Mouse (Mus musculus) spleen, postnatal 14 days (tissue): ENCODE data around the gene Npr3.
"Not testable (repeated sequence)": the region's sequence is repeated elsewhere in the genome, so short reads cannot be mapped to it uniquely, and the experiment has no call there.

Source experiments
- DNase-seq, 2 experiments: peaks; one replicate each; pipeline ENCODE4 v3.0.0; 2021 to 2022; ENCODE audit warnings: low spot score in 2 of 2

The Npr3 gene

DNA sequence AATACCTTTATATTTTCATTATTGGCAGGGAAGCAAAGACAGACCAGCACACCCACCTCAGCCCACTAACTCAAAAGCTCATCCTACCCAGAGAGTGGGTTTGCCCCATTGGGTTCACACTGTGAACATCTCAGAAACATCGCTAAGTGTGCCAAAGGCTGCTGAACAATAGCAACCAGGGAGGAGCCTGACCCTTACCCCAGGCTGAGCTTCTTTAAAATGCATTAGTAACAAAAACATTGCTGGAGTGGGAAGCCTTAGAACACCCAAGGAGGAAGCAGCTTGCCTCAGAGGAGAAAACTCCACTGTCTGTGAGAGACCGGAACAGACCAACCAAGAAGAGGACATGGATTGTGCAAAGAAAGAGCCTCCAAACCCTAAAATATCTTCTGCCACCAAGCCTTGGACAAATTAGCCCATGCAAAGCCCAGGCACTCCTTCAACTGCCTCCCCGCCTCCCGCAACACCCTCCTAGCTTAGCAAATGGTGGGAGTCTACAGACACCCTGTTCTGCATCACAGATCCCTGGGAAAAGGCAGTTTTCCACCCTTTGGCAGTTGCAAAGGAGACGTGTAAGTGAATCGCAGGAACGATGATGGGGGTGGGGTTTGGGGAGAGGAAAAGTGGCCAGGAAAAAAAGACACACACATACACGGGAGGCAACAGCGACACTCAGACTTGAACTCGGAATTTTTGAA, 24.4 kb downstream of the Npr3 start:
- DNase-seq = no peak

DNA sequence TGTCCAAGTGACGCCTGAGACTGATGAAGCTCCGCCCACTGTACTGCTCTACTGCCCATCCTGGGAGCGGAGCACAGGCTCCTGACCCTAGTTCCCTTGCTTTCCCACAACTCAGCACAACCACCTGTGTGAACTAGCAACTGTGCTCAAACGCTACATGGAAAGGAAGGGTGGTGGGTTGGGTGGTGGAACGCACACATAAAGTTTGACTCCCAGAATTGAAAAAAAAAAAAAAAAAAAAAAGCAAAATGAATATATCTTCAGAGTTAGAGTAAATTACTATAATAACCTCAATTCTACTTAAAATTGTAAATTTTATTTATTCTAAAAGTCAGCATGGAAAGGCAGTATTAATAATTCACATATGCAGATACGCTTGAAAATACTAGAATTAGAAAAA, 25.3 kb downstream of the Npr3 start:
- DNase-seq = no peak

DNA sequence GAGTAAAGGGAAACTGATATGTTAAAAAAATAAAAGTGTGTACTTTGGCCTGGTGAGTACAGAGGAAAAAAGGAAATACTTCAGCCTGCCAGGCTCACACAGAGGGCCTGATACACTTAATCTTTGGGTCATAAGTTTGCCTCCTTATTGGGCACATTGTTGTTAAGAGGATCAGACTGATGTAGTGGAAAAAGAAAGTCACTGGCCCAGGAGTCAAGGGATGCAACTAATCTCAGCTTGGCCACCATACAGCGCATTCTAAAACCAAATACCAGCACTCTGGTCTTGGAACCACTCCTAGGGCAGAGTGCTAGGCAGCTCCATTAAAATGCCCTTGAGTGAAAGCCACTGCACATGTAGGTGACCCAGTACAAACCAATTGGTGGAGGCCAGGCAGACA, 28.8 kb downstream of the Npr3 start:
- no peak for DNase-seq

DNA sequence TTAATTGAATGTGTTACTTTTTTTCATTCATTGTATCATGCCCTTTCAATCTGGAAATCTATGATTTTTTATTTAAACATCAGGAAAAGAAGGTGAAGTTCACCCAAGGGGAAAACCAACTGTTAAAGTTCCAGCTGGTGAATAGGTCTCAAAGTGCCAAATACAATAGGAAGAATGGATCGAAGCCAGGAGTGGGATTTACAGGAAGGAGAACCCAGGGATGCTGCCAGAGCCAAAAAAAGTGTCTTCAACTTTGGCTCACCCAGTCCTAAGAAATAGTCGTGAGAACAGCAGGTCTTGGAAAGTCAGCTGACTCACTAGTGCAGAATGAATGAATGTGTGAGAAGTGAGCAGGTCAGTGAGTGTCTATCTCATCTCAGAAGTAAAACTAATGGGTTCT, 29.8 kb downstream of the Npr3 start:
- DNase-seq = no peak

DNA sequence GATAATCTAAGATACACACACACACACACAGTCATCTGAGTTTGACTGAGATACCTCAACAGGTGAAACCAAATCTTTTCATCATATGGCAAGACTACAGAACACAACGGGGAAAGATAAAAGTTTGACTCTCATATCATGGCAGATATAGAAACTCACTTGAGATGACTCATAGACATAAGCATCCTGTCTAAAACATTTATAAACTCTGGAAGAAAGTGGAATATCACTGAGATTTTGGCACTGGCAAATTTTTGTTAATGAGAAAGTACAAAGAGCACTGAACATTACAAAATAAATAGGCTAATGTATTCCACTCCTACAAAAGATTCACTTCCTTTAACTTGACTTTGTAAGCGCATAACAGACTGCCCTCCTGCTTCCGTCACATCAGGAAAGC, 40.2 kb downstream of the Npr3 start:
- no peak for DNase-seq

DNA sequence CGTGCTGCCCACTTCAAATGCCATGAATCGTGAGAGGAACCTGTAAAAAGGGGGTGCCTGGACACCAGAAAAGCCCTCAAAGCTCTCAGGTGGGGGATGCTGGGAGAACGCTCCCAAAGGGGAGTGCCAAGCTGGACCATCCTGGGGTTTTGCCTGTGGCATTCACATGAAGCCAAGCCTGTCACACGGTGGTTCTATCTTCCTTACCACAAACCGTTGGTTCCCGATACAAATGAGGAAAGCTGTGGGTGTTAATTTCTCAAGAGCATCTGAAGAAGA, 43.6 kb downstream of the Npr3 start:
- DNase-seq = no peak

DNA sequence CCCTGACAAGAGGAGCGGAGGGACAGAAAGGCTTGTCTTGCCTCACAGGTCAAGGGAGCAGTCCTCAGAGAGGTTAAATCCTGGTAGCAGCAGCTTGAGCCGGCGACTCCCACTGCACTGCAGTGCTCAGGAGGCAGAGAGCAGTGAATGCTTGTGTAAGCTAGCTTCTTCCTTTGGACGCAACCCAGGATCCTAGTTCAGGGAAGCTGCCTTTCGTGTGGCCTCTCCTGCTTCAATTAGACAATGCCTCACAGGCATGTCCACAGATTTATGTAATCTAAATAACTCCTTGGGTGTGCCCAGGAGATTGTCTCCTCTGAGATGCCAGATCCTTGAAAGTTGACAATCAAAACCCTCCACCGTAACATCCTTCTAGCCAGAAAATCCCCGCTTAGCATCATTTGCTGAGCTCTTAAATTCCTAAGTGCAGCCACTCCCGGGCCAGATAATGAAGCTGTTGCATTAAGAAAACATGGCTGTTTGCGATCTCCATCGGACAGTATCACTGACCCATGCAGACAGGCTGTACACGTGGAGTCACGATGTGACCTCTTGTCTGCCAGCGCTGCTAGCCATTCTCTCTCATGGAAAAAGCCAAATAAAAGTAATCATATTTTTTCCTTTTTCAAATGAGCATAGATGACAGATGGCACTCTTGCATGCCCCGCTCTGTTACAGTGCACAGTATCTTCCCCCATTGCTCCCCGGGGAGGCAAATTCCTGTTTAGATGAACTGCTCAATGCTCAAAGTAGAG, 44.1 kb downstream of the Npr3 start:
- DNase-seq = no peak

DNA sequence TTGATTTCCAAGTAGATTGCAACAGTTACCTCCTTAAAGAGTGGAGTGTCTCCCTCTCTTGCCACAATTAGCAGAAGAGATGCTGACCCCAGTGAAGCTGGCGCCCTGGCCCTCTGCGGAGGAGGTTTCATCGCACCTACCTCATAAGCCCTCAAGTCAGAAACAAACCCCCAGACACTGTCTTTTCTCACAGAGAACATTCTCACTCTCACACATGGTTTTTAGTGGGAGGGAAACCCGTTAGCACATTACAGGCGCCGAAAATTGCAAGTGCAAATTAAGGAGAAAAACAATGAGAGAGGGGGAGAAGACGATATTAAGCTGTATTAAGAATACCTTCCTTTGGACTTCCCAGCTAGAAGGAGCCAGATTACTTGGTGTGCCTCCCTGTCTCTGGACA, 44.8 kb downstream of the Npr3 start:
- DNase-seq = no peak

DNA sequence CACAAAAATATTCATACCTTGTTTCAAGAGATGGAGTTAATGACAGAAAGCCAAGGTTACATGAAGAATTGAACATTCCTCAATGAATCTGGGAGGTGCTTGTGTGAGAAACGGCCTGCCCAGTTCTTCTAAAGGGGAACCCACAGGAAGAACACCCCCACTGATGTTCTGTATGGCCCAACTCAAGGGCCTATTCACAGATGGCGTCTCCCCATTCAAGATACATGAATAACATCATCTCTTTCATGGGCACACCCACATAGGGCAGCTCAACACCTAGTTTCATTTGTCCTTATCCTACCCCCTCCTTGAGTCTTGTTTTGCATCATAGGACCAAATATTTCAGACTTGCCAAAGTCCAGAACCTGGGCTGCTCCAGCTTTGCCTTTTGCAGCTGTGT, 46.8 kb downstream of the Npr3 start:
- no peak for DNase-seq

DNA sequence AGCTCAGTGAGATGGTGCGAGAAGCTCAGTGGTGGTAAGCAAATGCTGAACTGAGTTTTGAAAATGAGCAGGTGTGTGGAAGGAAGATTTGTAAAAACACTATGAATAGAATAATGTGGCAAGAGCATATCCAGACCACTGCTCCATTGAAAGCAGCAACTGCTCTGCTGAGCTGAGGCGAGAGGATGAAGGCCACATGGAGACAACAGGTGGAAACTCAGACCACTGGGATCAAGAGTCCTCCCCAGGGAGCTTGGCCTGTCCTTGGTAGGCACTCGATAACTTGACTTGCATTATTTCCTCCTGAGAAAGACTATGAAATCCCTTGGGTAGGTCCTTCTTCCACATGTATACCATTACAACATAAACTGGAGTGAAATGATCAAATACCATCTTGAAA, 47.3 kb downstream of the Npr3 start:
- no peak for DNase-seq

DNA sequence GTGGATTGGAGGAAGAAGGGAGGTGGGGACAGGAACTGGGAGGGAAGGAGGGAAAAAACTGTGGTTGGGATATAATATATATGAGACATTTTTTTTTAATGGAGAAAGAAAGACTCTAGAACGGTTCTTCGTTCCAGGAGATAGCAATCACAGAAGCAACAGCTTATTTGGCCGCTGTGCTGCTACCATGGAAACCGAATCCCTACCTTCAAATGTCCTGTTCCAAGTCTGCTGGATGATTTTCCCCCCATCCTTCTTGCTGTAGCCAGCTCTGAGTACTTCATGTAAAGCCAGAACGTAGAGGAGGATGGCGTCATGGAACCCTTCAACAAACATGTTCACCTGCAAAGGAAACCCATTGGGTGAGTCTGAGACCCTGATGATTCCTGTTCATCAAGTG, 48.7 kb downstream of the Npr3 start:
- DNase-seq = no peak

DNA sequence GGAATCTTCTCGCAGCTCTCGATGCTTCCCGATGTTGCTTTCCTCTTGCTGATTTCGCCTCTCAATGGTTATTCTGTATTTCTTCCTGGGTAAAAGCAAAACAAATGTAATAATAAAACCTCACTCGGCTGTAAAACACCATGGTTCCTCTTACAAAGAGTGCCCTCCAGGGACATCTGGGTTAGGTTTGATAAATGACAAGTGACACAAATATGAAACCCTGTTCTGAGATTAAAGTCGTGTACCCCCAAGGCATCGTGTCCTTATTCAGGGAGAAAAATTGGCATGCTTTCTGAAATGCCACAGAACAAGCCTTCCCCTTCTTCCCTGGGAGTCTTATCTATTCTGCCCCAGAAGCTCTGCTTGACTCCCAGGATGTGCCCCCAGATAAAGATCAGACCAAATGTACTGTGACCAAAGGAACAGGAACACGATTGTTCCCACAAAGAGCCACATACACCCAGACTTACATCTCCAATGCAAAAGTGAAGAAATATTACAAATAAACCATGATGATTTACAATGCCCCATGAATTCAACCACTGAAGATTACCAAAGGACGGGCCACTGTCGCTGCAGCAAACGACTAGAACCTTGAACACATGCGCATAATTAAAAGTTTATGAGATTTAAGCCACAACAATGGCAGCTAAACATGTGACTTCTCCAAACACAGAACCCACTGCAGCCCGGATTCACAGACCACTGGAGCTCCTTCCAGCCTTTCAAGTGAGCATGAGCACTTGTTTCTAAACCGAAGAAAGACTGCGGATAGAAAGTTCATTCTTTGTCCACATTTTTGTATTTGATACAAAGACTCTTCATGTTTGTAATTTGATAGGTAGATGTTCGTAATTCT, 61.7 kb downstream of the Npr3 start:
- no peak for DNase-seq

DNA sequence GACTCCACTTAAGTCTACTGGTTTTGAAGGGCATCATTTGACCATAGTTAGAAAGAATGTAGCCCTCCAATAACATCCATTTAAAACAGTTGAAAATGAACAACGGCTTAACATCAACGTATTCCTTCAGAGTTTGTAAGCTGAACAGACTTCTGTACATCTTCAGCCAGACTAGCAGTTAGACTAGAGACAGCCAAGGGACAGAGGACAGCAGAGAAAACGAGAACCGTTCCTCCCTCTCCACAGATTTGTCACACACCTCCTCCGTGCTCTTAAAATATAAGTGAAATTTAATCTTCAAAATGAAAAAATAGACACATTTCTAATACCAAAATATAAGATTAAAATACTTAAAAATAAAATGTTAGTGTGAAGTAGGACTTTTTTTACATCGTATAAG, 63.0 kb downstream of the Npr3 start:
- no peak for DNase-seq

DNA sequence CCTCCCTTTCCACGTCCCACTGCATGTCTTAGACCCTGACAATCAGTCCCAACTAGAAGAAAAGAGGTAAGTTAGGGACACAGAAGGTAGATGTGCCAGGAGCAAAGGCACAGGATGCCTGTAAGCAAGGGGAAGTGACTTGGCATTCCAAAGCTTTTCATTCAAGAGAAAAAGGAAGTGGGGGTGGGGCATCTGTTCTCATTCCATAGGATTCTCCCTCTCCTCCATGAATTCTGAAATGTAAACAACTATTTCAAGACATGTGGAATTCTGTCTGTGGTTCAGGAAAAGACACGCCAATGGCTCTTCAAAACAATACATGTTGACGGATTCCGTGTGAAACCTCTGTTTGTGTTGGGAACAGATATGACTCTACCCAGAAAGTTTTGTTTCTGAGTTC, 65.3 kb downstream of the Npr3 start:
- DNase-seq = no peak

DNA sequence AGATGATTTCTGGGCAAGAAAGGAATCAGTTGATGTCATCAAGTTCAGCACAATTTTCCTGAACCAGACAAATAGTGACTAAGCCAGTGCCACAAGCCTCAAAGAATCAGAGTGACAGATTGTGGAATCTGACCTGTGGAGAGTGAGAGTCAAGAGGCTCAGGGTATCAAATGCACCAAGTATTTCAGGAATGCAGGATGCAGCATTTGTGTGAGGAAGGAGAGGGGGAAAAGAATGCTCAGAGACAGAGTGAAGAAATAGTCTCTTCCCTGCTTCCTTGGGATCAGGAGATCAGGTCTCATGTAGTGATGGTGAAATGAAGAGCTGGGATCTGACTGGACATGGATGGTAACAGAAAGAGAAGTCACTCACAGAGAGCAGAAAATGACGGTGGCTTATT, 71.2 kb downstream of the Npr3 start:
- no peak for DNase-seq

DNA sequence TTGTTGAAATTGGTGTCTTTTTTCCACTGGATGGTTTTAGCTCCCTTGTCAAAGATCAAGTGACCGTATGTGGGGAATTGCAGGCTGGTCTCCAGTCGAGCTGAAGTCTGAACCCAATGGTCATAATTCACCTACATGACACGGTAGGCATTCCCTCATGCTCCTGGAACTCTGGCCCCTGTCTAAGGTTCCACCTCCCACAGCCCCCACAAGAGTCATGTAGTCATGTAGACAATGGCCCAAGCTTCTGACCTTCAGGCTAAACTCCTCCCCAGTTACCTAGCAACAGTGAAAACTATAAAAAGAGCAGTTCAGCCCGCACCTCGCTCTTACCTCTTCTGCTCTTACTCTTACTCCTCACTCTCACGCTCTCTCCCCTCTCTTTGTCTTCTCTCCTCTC, 84.7 kb downstream of the Npr3 start:
- not testable (repeated sequence) for DNase-seq

DNA sequence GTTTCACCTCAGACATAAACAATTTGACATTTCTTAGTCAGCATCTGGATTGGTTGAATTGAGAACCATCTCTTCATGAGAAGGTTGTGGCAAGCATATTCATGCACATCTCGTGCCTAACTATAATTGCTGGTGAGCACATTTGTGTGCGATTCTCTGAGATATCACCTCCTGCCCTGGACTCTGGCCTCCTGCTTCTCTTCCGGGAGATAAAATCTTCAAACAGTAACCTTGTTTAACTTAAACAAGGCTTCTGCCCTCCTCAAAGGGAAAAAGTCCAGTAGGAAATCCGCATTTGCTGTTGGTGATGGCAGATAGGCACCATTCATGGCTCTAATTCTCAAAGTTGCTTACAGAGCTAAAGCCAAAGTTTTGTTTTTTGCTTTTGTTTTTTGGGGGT, 91.5 kb downstream of the Npr3 start:
- no peak for DNase-seq

DNA sequence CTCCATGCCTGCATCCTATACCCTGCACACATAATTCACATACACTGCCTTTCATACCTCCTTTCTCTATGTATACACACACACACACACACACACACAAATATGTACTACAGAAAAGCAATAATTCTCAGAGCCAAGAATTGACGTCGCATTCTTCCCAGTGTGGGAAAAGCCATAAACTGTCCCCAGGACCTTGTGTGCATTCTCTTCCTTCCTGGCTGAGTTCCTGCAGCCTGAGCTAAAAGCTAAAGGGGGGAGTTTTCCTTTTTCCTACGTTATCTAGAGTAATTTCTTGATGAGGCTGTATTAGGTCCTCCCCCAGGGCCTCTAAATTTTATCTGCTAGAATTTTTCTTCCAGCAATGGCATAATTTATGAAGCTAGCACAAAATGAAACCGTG, 103.5 kb downstream of the Npr3 start:
- DNase-seq = no peak

DNA sequence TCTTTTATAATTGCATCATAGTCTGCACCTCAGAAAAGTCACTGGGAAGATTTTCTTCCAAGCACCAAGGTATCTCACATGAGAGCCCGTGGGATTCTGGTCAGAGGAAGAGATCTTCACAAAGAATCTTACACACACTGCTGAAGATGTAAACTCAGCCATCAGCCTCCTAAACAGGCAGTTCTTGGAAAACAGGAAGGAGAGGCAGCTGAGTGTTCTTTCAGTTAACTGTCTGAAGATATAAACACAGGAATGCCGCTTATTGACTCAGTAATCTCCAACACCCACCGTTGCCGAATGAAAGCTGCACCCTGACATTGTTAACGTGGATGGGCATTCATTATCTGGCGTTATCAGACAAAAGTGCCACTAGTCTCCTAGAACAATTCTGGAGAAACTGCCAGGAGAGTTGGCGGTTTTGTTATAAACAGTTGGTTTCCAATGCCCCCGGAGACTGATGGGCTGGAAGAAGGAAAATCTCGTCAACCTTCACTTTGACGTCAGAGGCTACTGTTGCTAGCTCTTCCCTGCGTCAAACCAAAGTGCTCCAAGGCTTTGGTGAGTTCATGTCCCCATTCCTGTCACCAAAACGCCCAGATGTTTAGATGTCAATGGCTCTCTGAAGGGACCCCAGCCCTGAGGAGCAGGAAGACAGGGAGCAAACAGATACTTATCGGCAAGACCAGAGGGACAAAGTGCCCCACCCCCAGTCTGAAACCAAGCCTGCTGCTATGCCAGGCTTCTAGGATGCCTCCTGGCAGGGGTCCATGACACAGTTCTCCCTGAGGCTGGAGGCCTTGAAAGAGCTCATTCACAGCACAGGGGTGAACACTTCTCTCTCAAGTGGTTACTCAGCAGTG, 105.0 kb downstream of the Npr3 start:
- DNase-seq = no peak

DNA sequence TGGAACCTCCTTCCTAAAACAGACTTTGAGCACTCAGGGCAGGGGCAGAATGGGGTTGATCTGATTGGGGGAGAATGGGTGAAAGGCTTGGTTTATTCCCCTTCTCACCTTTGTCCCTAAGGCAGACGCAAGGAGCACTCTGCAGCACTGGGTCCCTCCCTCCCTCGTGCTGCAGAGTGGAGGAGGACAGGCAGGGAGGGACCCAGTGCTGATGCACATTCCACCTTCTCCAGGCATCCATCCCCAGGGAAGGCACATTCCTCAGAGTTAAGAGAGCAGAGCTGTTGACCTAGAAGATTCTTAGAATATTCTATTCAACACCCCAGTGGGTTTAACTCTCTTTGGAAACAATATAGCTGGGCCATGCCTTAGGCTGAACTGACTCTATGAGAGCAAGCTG, 112.5 kb downstream of the Npr3 start:
- DNase-seq = no peak
